Mouse (Mus musculus) CH12.LX (cell line): ENCODE results near the gene Ugt1a6a. TPM values are rescaled to one million over a fixed set of nuclear protein-coding genes. Genes with fewer than 3 reads are reported as not detected.

Source experiments
- DNase-seq: peaks from one replicate; pipeline ENCODE4 v3.0.0-alpha.2; 2013; ENCODE audit errors: extremely low read depth
- H3K27ac ChIP-seq: 2 replicates; pipeline ENCODE4 v1.5.1; 2012; ENCODE audit warnings: low read depth, mild to moderate bottlenecking, control low read depth, moderate library complexity; ENCODE audit not compliant: insufficient read depth
- H3K27me3 ChIP-seq: replicated peaks from 2 replicates; pipeline ENCODE3; 2012; ENCODE audit warnings: inconsistent platforms
- H3K36me3 ChIP-seq, 2 experiments: replicated peaks in 1 of 2; 2 replicates each; pipeline versions ENCODE3 to v1.6.1; 2012; ENCODE audit warnings: inconsistent platforms in 1 of 2, low read length in 1 of 2, mild to moderate bottlenecking in 1 of 2, mixed read lengths in 1 of 2, moderate library complexity in 1 of 2; ENCODE audit not compliant: control insufficient read depth in 1 of 2, insufficient read depth in 1 of 2
- H3K4me1 ChIP-seq, 2 experiments: 2 replicates each; pipeline ENCODE4 v1.6.1; 2012; ENCODE audit warnings: inconsistent platforms in 1 of 2, moderate library complexity in 1 of 2; ENCODE audit not compliant: insufficient read depth in 2 of 2, control insufficient read depth in 1 of 2
- H3K4me2 ChIP-seq: 2 replicates; pipeline ENCODE4 v1.6.1; 2012; ENCODE audit warnings: low read depth, mild to moderate bottlenecking, control low read depth; ENCODE audit not compliant: poor library complexity, insufficient read depth, severe bottlenecking
- H3K4me3 ChIP-seq, 3 experiments: fragments of 150-350 bp in 1 of 3; sonication (generic) in 1 of 3; replicated peaks in 1 of 3; 2 replicates each; pipeline versions ENCODE3 to v1.5.1; 2011 to 2012; ENCODE audit warnings: low read depth in 2 of 3, low read length in 2 of 3, mild to moderate bottlenecking in 2 of 3, moderate library complexity in 2 of 3, control low read depth in 1 of 3, improper control_type of control experiment in 1 of 3, inconsistent platforms in 1 of 3, mixed read lengths in 1 of 3; ENCODE audit not compliant: poor library complexity in 1 of 3
- H3K79me2 ChIP-seq: replicated peaks from 2 replicates; pipeline ENCODE4 v1.6.1; 2012; ENCODE audit warnings: mild to moderate bottlenecking, moderate library complexity; ENCODE audit not compliant: control insufficient read depth, poor library complexity, insufficient read depth, severe bottlenecking; ENCODE audit errors: extremely low read depth
- H3K9ac ChIP-seq: 2 replicates; pipeline ENCODE4 v1.6.1; 2012; ENCODE audit warnings: low read depth, mild to moderate bottlenecking, control low read depth, moderate library complexity; ENCODE audit not compliant: insufficient read depth
- H3K9me3 ChIP-seq: replicated peaks from 2 replicates; pipeline ENCODE3; 2012; ENCODE audit warnings: low read length, inconsistent platforms, mixed read lengths
- CHD1 ChIP-seq: IDR thresholded peaks from 2 replicates; pipeline ENCODE4 v1.6.1; 2012; ENCODE audit warnings: low read depth, low read length, improper control_type of control experiment, inconsistent platforms
- CHD2 ChIP-seq: IDR thresholded peaks from 2 replicates; pipeline ENCODE4 v1.6.1; 2011; ENCODE audit warnings: low read length, improper control_type of control experiment
- E2F4 ChIP-seq: IDR thresholded peaks from 2 replicates; pipeline ENCODE4 v1.6.1; 2011; ENCODE audit warnings: low read depth, low read length, improper control_type of control experiment; ENCODE audit not compliant: insufficient replicate concordance
- ETS1 ChIP-seq: conservative IDR thresholded peaks from 2 replicates; pipeline ENCODE4 v1.6.1; 2012; ENCODE audit warnings: low read depth, mild to moderate bottlenecking, inconsistent platforms, low read length, improper control_type of control experiment, moderate library complexity
- GABPA ChIP-seq: IDR thresholded peaks from 2 replicates; pipeline ENCODE4 v1.6.1; 2012; ENCODE audit warnings: low read depth, low read length, improper control_type of control experiment, inconsistent platforms; ENCODE audit not compliant: insufficient replicate concordance
- HCFC1 ChIP-seq: IDR thresholded peaks from 2 replicates; pipeline ENCODE4 v1.6.1; 2012; ENCODE audit warnings: low read depth, mild to moderate bottlenecking, inconsistent platforms, low read length, improper control_type of control experiment
- JUN ChIP-seq: IDR thresholded peaks from 2 replicates; pipeline ENCODE4 v1.6.1; 2011; ENCODE audit warnings: low read depth, mild to moderate bottlenecking, low read length, improper control_type of control experiment, moderate library complexity; ENCODE audit not compliant: insufficient read depth
- KAT2A ChIP-seq: IDR thresholded peaks from 2 replicates; pipeline ENCODE4 v1.6.1; 2012; ENCODE audit warnings: low read length, improper control_type of control experiment, inconsistent platforms; ENCODE audit not compliant: insufficient replicate concordance
- MAFK ChIP-seq: IDR thresholded peaks from 2 replicates; pipeline ENCODE4 v1.6.1; 2011; ENCODE audit warnings: low read length, improper control_type of control experiment; ENCODE audit not compliant: insufficient replicate concordance
- MAX ChIP-seq: IDR thresholded peaks from 2 replicates; pipeline ENCODE4 v1.6.1; 2011; ENCODE audit warnings: low read length, improper control_type of control experiment
- MEF2A ChIP-seq: IDR thresholded peaks from 2 replicates; pipeline ENCODE4 v1.6.1; 2014; ENCODE audit warnings: low read depth, mild to moderate bottlenecking, inconsistent platforms, low read length, improper control_type of control experiment, borderline replicate concordance
- MYC ChIP-seq: IDR thresholded peaks from 2 replicates; pipeline ENCODE4 v1.6.1; 2011; ENCODE audit warnings: low read depth, mild to moderate bottlenecking, improper control_type of control experiment, low read length
- PAX5 ChIP-seq: IDR thresholded peaks from 2 replicates; pipeline ENCODE4 v1.6.1; 2012; ENCODE audit warnings: low read length, inconsistent platforms, mixed read lengths
- POLR2A ChIP-seq: IDR thresholded peaks from 2 replicates; pipeline ENCODE4 v1.6.1; 2011; ENCODE audit warnings: low read depth, mild to moderate bottlenecking, improper control_type of control experiment, low read length
- POLR2AphosphoS2 ChIP-seq: IDR thresholded peaks from 2 replicates; pipeline ENCODE4 v1.6.1; 2011; ENCODE audit warnings: low read depth, low read length, improper control_type of control experiment
- RAD21 ChIP-seq: IDR thresholded peaks from 2 replicates; pipeline ENCODE4 v1.6.1; 2011; ENCODE audit warnings: low read depth, mild to moderate bottlenecking, low read length, improper control_type of control experiment, moderate library complexity
- RCOR1 ChIP-seq: conservative IDR thresholded peaks from 2 replicates; pipeline ENCODE4 v1.6.1; 2012; ENCODE audit warnings: low read depth, mild to moderate bottlenecking, inconsistent platforms, low read length, improper control_type of control experiment
- SIN3A ChIP-seq: IDR thresholded peaks from 2 replicates; pipeline ENCODE4 v1.6.1; 2012; ENCODE audit warnings: low read length, improper control_type of control experiment, inconsistent platforms
- SMC3 ChIP-seq: IDR thresholded peaks from 2 replicates; pipeline ENCODE4 v1.6.1; 2011; ENCODE audit warnings: low read depth, low read length, improper control_type of control experiment
- TCF12 ChIP-seq: IDR thresholded peaks from 2 replicates; pipeline ENCODE4 v1.6.1; 2014; ENCODE audit warnings: low read depth, mild to moderate bottlenecking, inconsistent platforms, low read length, improper control_type of control experiment
- UBTF ChIP-seq: IDR thresholded peaks from 2 replicates; pipeline ENCODE4 v1.6.1; 2012; ENCODE audit warnings: low read depth, mild to moderate bottlenecking, inconsistent platforms, low read length, improper control_type of control experiment, moderate library complexity
- USF2 ChIP-seq: conservative IDR thresholded peaks from 2 replicates; pipeline ENCODE4 v1.6.1; 2011; ENCODE audit warnings: low read depth, low read length, improper control_type of control experiment
- ZC3H11A ChIP-seq: IDR thresholded peaks from 2 replicates; pipeline ENCODE4 v1.6.1; 2012; ENCODE audit warnings: low read depth, mild to moderate bottlenecking, inconsistent platforms, low read length, improper control_type of control experiment
- dilution Hi-C: fragments of 300-500 bp; cut with MboI; formaldehyde crosslinking; loops from 2 replicates; pipeline ENCODE4 v1.14.3; 2020; ENCODE audit warnings: low sequenced_read_pairs; ENCODE audit not compliant: extremely low pct_unique_long_range_greater_than_20kb, extremely low pct_ligation_motif_present
- in situ Hi-C: fragments of 300-500 bp; cut with MboI; formaldehyde crosslinking; loops from 3 replicates; pipeline ENCODE4 v1.14.3; 2019; ENCODE audit warnings: low sequenced_read_pairs, low pct_ligation_motif_present, low pct_unique_long_range_greater_than_20kb, mixed read lengths
- polyA plus RNA-seq: library from polyadenylated mRNA; unstranded; fragments of >175 nt; gene quantifications from 2 replicates; pipeline ENCODE4 v1.2.1, GENCODE M21; 2012; ENCODE audit warnings: low read depth; ENCODE audit not compliant: insufficient read length
- total RNA-seq, 2 experiments: library from RNA; depleted of rRNA; stranded (reverse); fragments of 300-350 nt in 1 of 2; fragments of >200 nt in 1 of 2; gene quantifications; 2 replicates each; pipeline ENCODE4 v1.2.3; 2012 to 2014

Ugt1a6a gene
- total and polyA plus RNA-seq, 3 experiments = 0.19 to 0.43 (median 0.30) TPM

DNA sequence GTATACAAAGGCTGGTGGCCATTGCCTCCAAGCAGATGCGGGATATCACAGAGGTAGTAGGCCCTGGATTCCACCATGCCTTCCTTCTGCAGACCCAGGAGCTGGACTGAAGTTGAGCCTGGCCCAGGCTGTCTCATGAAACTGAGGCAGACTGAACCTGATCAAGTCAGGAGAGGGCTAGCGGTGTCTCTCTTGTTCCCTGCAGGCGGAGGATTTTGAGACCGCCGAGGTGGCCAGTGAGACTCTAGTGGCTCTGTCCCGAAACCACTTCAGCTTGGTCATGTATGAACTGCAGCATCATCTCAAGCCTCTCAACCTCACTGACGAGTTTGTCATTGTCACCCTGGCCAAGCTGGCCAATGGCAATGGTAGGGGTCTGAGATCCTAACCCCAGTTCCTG is 95.8 kb downstream of the Ugt1a6a start:
- in situ Hi-C loops = no loop called here
- Histone ChIP-seq H3K4me2 (no peak overlapping the region), H3K4me3 (no peak overlapping the region), H3K36me3 (no peaks in the 10 kb centered on the region), H3K9ac (no peak overlapping the region), H3K79me2 (no peaks in the 10 kb centered on the region), H3K4me1 (0 out of 4 replicates have a peak, but pooled peaks cover 0 to 3% of the 10 kb centered on the region in 2 experiments), H3K9me3 (peaks cover 75% of the 10 kb centered on the region), H3K27ac (no peak overlapping the region), H3K27me3 (peaks cover 5% of the 10 kb centered on the region)
- DNase-seq = no peak
- TF ChIP-seq SMC3 (no peak), POLR2AphosphoS2 (no peak), PAX5 (no peak), ZC3H11A (no peak), POLR2A (no peak), RCOR1 (no peak), JUN (no peak), MAFK (no peak), MYC (no peak), RAD21 (no peak), ETS1 (no peak), CHD2 (no peak), TCF12 (no peak), E2F4 (no peak), USF2 (no peak)
- dilution Hi-C loops = no loop called here

DNA sequence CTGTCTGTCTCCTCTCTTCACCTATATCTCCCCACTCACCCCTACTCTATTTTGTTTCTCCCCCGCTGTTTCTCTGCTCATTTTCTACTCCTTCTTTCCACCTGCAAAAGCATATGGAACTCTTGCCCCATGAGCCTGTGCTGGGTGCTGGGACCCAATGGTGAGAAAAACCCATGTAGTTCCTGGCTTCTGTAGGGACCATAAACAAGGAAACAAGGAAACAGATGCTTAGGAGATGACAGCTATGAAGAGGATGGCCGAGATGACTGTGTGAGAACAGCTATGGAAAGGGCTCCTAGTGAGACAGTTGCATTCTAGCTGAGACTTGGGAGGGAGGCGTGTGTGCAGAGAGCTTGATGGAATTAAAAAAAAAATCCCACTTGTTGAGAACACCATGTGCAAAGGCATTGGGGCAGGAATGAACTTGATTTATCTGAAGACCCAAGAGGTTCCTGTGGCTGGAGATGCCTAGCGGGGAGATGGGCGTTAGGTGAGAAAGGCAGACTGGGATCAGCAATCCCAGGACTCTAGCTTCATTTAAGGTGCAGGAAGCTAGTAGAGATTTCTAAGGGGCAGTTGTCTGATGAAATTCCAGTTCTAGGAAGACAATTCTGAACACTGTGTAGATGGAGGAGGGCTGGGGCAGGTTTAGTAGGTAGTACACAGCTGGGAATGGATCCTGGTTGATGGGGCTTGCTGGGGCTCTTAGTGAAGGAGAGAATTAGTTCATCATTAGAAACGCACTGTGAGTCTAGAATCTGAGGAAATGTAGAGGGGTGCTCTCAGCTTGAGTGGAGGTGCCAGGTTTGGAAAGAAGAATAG is 96.6 kb downstream of the Ugt1a6a start:
- peaks cover 6% of the 10 kb centered on the region for H3K27me3 ChIP-seq
- no peaks in the 10 kb centered on the region for H3K79me2 ChIP-seq
- peaks cover 74% of the 10 kb centered on the region for H3K9me3 ChIP-seq
- TF ChIP-seq CHD1 (no peak), KAT2A (no peak), UBTF (no peak), SIN3A (no peak), HCFC1 (no peak), CHD2 (no peak), POLR2A (no peak), USF2 (no peak), JUN (no peak), ETS1 (no peak), MEF2A (no peak), MAX (no peak), PAX5 (no peak), GABPA (no peak), RCOR1 (no peak)
- H3K9ac ChIP-seq = no peak overlapping the region
- H3K4me2 ChIP-seq = no peak overlapping the region
- 0 out of 4 replicates have a peak, but pooled peaks cover 0 to 3% of the 10 kb centered on the region in 2 experiments for H3K4me1 ChIP-seq
- no peak overlapping the region for H3K27ac ChIP-seq
- dilution Hi-C loops = no loop called here
- no peak for DNase-seq
- in situ Hi-C loops = no loop called here
- H3K36me3 ChIP-seq = no peaks in the 10 kb centered on the region
- H3K4me3 ChIP-seq = no peak overlapping the region
